Mouse (Mus musculus) thymus, postnatal 10 days (tissue): ENCODE measurements around the gene Snapc4.
A peak's percentile ranks its signal among the peaks of the same experiment; 100 is the strongest.

Experiments used
- DNase-seq, 2 experiments: peaks; one replicate each; pipeline ENCODE4 v3.0.0; 2021; ENCODE audit warnings: low spot score in 2 of 2

The Snapc4 gene

GRCm38 (mm10) chr2:26380131-26380771 is at the start of gene Snapc4:
Gene Snapc4, minus strand, starts transcription at chr2:26380653.
- peak; percentile 76 to 82 for DNase-seq

- no peak for DNase-seq
Measured at GRCm38 (mm10) chr2:26429851-26430250, 49.4 kb upstream of the Snapc4 start.

GRCm38 (mm10) chr2:26424541-26424940 is 44.1 kb upstream of the Snapc4 start:
- DNase-seq, result no peak

- DNase-seq, result no peak
Measured at GRCm38 (mm10) chr2:26423086-26423485, 42.6 kb upstream of the Snapc4 start.

- no peak for DNase-seq
Measured at GRCm38 (mm10) chr2:26421969-26422368, 41.5 kb upstream of the Snapc4 start.

- DNase-seq, result no peak
Measured at GRCm38 (mm10) chr2:26418120-26418519, 37.7 kb upstream of the Snapc4 start.

- no peak for DNase-seq
Measured at GRCm38 (mm10) chr2:26417066-26417465, 36.6 kb upstream of the Snapc4 start.

GRCm38 (mm10) chr2:26410931-26411411 is 30.5 kb upstream of the Snapc4 start:
- DNase-seq, result no peak

- DNase-seq, result no peak
Measured at GRCm38 (mm10) chr2:26410091-26410490, 29.6 kb upstream of the Snapc4 start.

GRCm38 (mm10) chr2:26409362-26409761 is 28.9 kb upstream of the Snapc4 start:
- no peak for DNase-seq

- DNase-seq, result peak; percentile 85 to 98
Measured at GRCm38 (mm10) chr2:26408515-26409356, 28.3 kb upstream of the Snapc4 start, which contains the start of gene Inpp5e. Gene Inpp5e, minus strand, starts transcription at chr2:26409203.

GRCm38 (mm10) chr2:26403306-26403705 is 22.9 kb upstream of the Snapc4 start:
- DNase-seq, result no peak

GRCm38 (mm10) chr2:26402265-26402664 is 21.8 kb upstream of the Snapc4 start:
- no peak for DNase-seq

- no peak for DNase-seq
Measured at GRCm38 (mm10) chr2:26401023-26401422, 20.6 kb upstream of the Snapc4 start.

- no peak for DNase-seq
Measured at GRCm38 (mm10) chr2:26400296-26400695, 19.8 kb upstream of the Snapc4 start.

- no peak for DNase-seq
Measured at GRCm38 (mm10) chr2:26399647-26400046, 19.2 kb upstream of the Snapc4 start.

GRCm38 (mm10) chr2:26398978-26399377 is 18.5 kb upstream of the Snapc4 start:
- no peak for DNase-seq

GRCm38 (mm10) chr2:26391617-26392016 is 11.2 kb upstream of the Snapc4 start:
- DNase-seq, result no peak

GRCm38 (mm10) chr2:26390954-26391353 is 10.5 kb upstream of the Snapc4 start:
- no peak for DNase-seq

- peak; percentile 74 to 87 for DNase-seq
Measured at GRCm38 (mm10) chr2:26389154-26389690, 8.8 kb upstream of the Snapc4 start, which contains the start of the genes Entr1 and Pmpca. Gene Entr1, minus strand, starts transcription at chr2:26389316. Gene Pmpca, plus strand, starts transcription at chr2:26389339.

GRCm38 (mm10) chr2:26388682-26389153 is 8.3 kb upstream of the Snapc4 start:
- DNase-seq, result peak; percentile 34 to 48

- no peak for DNase-seq
Measured at GRCm38 (mm10) chr2:26387713-26388112, 7.3 kb upstream of the Snapc4 start.
